ENCODE assay signal across 22 mouse cellular contexts in genomic region chr4:150254416-150254815, GRCm38 (mm10). TPM values are rescaled to one million over a fixed set of nuclear protein-coding genes. Genes with fewer than 3 reads are reported as not detected.
DNase-seq lines count a peak whose midpoint lies in the region; ATAC-seq lines count a peak whose summit lies in the region.
"Had no signal": no experiment of that assay in that cellular context is flagged by ENCODE, and none has a peak within 500 bp of the region (broad histone marks: within the 10 kb centered on the region; RNA-seq: fewer than 3 reads in every experiment).

No protein-coding gene starts in this region.

- WGBS in forebrain, embryonic 15.5 days = 53% methylated on average over 4 of the region's 4 CpGs
- 44% methylated on average over 4 of the region's 4 CpGs for WGBS in forebrain, embryonic 14.5 days
- WGBS in midbrain, embryonic 13.5 days = 67% methylated on average over 4 of the region's 4 CpGs
- 57% methylated on average over 4 of the region's 4 CpGs for WGBS in midbrain, embryonic 16.5 days

- no peaks in the 10 kb centered on the region for H3K27me3 ChIP-seq in forebrain, embryonic 15.5 days
- H3K27me3 ChIP-seq in forebrain, embryonic 14.5 days (replicated peaks; ENCODE audit: control insufficient read depth, insufficient read depth, low read length) = no peaks in the 10 kb centered on the region
- no peaks in the 10 kb centered on the region for H3K27me3 ChIP-seq in midbrain, embryonic 13.5 days
- no peaks in the 10 kb centered on the region for H3K27me3 ChIP-seq in midbrain, embryonic 16.5 days (ENCODE audit: control insufficient read depth, insufficient read depth, low read depth, low read length)
- H3K27me3 ChIP-seq: embryonic facial prominence, embryonic 15.5 days; heart, embryonic 12.5 days; intestine, embryonic 15.5 days; liver, embryonic 12.5 days; midbrain, embryonic 15.5 days had no signal

- H3K9ac ChIP-seq in forebrain, embryonic 15.5 days (replicated peaks) = no peak overlapping the region
- no peak overlapping the region for H3K9ac ChIP-seq in forebrain, embryonic 14.5 days (ENCODE audit: low read length)
- H3K9ac ChIP-seq in midbrain, embryonic 13.5 days (replicated peaks) = no peak overlapping the region
- H3K9ac ChIP-seq in midbrain, embryonic 16.5 days (ENCODE audit: low read depth, low read length) = no peak overlapping the region
- H3K9ac ChIP-seq: embryonic facial prominence, embryonic 15.5 days; heart, embryonic 12.5 days; intestine, embryonic 15.5 days; liver, embryonic 12.5 days; lung, embryonic 14.5 days; midbrain, embryonic 15.5 days had no signal

- H3K27ac ChIP-seq in forebrain, embryonic 15.5 days (replicated peaks) = 0 out of 2 replicates have a peak overlapping the region, but pooled peaks have one; percentile 9
- no peak overlapping the region for H3K27ac ChIP-seq in forebrain, embryonic 14.5 days (ENCODE audit: low read depth, low read length)
- peak overlapping the region; percentile 53; the same call in 1 of the 2 replicates for H3K27ac ChIP-seq in midbrain, embryonic 13.5 days
- H3K27ac ChIP-seq in midbrain, embryonic 16.5 days (ENCODE audit: low read length) = no peak overlapping the region; the same call in 1 of the 2 replicates
- H3K27ac ChIP-seq: embryonic facial prominence, embryonic 15.5 days; forebrain, embryonic 10.5 days; intestine, embryonic 15.5 days; kidney, postnatal 0 days; liver, embryonic 12.5 days; midbrain, embryonic 15.5 days; stomach, postnatal 0 days had no signal

- no peak overlapping the region for H3K4me2 ChIP-seq in forebrain, embryonic 15.5 days (replicated peaks)
- H3K4me2 ChIP-seq in forebrain, embryonic 14.5 days (ENCODE audit: low read length) = no peak overlapping the region
- no peak overlapping the region for H3K4me2 ChIP-seq in midbrain, embryonic 13.5 days (replicated peaks)
- no peak overlapping the region for H3K4me2 ChIP-seq in midbrain, embryonic 16.5 days (ENCODE audit: low read length)
- H3K4me2 ChIP-seq: embryonic facial prominence, embryonic 15.5 days; heart, embryonic 12.5 days; intestine, embryonic 15.5 days; liver, embryonic 12.5 days; lung, embryonic 14.5 days; midbrain, embryonic 15.5 days had no signal

- peaks cover 5% of the 10 kb centered on the region for H3K36me3 ChIP-seq in forebrain, embryonic 15.5 days
- peaks cover 8% of the 10 kb centered on the region for H3K36me3 ChIP-seq in forebrain, embryonic 14.5 days (ENCODE audit: control insufficient read depth, insufficient read depth, low read length)
- peaks cover 6% of the 10 kb centered on the region for H3K36me3 ChIP-seq in midbrain, embryonic 13.5 days
- H3K36me3 ChIP-seq in midbrain, embryonic 16.5 days (ENCODE audit: control insufficient read depth, insufficient read depth, low read length) = 0 out of 2 replicates have a peak, but pooled peaks cover 2% of the 10 kb centered on the region

- no peak for ATAC-seq in forebrain, embryonic 15.5 days (replicated peaks)
- ATAC-seq in forebrain, embryonic 14.5 days = no peak
- no peak for ATAC-seq in midbrain, embryonic 13.5 days
- no peak for ATAC-seq in midbrain, embryonic 16.5 days
- ATAC-seq: intestine, embryonic 15.5 days; liver, embryonic 12.5 days; midbrain, embryonic 15.5 days had no signal

- DNase-seq in forebrain, embryonic 14.5 days (ENCODE audit: low spot score) = no peak
- peak; percentile 79 for DNase-seq in cerebellum, adult 8-10 months
- no peak for DNase-seq in lung, postnatal 36 days
- no peak for DNase-seq in yolk sac, embryonic 10.5 days (ENCODE audit: low spot score)
- DNase-seq: adrenal gland, postnatal 10 days; layer of hippocampus, postnatal 36 days; lung, embryonic 14.5 days; right cerebral cortex, postnatal 14 days; thymus, postnatal 25 days had no signal

- H3K4me3 ChIP-seq in forebrain, embryonic 15.5 days = no peak overlapping the region
- no peak overlapping the region for H3K4me3 ChIP-seq in forebrain, embryonic 14.5 days (ENCODE audit: low read depth, low read length)
- H3K4me3 ChIP-seq in midbrain, embryonic 13.5 days (replicated peaks) = no peak overlapping the region
- H3K4me3 ChIP-seq in midbrain, embryonic 16.5 days (ENCODE audit: low read depth, low read length) = no peak overlapping the region
- H3K4me3 ChIP-seq: embryonic facial prominence, embryonic 15.5 days; forebrain, embryonic 10.5 days; heart, embryonic 12.5 days; intestine, embryonic 15.5 days; liver, embryonic 12.5 days; midbrain, embryonic 15.5 days had no signal

- H3K9me3 ChIP-seq in forebrain, embryonic 15.5 days = no peaks in the 10 kb centered on the region
- no peaks in the 10 kb centered on the region for H3K9me3 ChIP-seq in forebrain, embryonic 14.5 days (replicated peaks; ENCODE audit: control insufficient read depth, low read length)
- H3K9me3 ChIP-seq in midbrain, embryonic 13.5 days = no peaks in the 10 kb centered on the region
- H3K9me3 ChIP-seq in midbrain, embryonic 16.5 days (replicated peaks; ENCODE audit: control insufficient read depth, low read length, poor library complexity, severe bottlenecking) = no peaks in the 10 kb centered on the region
- H3K9me3 ChIP-seq: embryonic facial prominence, embryonic 15.5 days; forebrain, embryonic 10.5 days; heart, embryonic 12.5 days; intestine, embryonic 15.5 days; liver, embryonic 12.5 days; midbrain, embryonic 15.5 days had no signal

- peaks cover 40% of the 10 kb centered on the region for H3K4me1 ChIP-seq in forebrain, embryonic 15.5 days
- peaks cover 27% of the 10 kb centered on the region for H3K4me1 ChIP-seq in forebrain, embryonic 14.5 days (ENCODE audit: control insufficient read depth, insufficient read depth, low read length)
- peaks cover 51% of the 10 kb centered on the region for H3K4me1 ChIP-seq in midbrain, embryonic 13.5 days (replicated peaks)
- H3K4me1 ChIP-seq in midbrain, embryonic 16.5 days (ENCODE audit: control insufficient read depth, insufficient read depth, low read length) = peaks cover 26% of the 10 kb centered on the region

RNA-seq across cellular contexts. Expression of gene Eno1, which starts 17.9 kb away (rescaled TPM):
- 953 and 957 TPM in 2 replicates for polyA plus RNA-seq in forebrain, embryonic 15.5 days (2015; fragmentation: Nextera tagmentation; extraction: Ambion mirVana)
- polyA plus RNA-seq in forebrain, embryonic 14.5 days (2014; fragmentation: Nextera tagmentation; extraction: Ambion mirVana) = 958 and 988 TPM in 2 replicates
- 945 and 955 TPM in 2 replicates for polyA plus RNA-seq in midbrain, embryonic 13.5 days (2015; fragmentation: Nextera tagmentation; extraction: Ambion mirVana)
- 1,096 and 1,142 TPM in 2 replicates for polyA plus RNA-seq in midbrain, embryonic 16.5 days (2015; fragmentation: Nextera tagmentation; extraction: Ambion mirVana)

RNA-seq across cellular contexts. Expression of gene Rere, which starts 27.0 kb away (rescaled TPM):
- polyA plus RNA-seq in forebrain, embryonic 15.5 days (2015; fragmentation: Nextera tagmentation; extraction: Ambion mirVana) = 26.6 and 32.0 TPM in 2 replicates
- polyA plus RNA-seq in forebrain, embryonic 14.5 days (2014; fragmentation: Nextera tagmentation; extraction: Ambion mirVana) = 21.2 and 25.1 TPM in 2 replicates
- 42.4 and 43.6 TPM in 2 replicates for polyA plus RNA-seq in midbrain, embryonic 13.5 days (2015; fragmentation: Nextera tagmentation; extraction: Ambion mirVana)
- polyA plus RNA-seq in midbrain, embryonic 16.5 days (2015; fragmentation: Nextera tagmentation; extraction: Ambion mirVana) = 29.0 and 31.2 TPM in 2 replicates

RNA-seq across cellular contexts. Expression of gene Car6, which starts 53.3 kb away (rescaled TPM):
- polyA plus RNA-seq in forebrain, embryonic 15.5 days (2015; fragmentation: Nextera tagmentation; extraction: Ambion mirVana) = not detected in 2 replicates
- polyA plus RNA-seq in forebrain, embryonic 14.5 days (2014; fragmentation: Nextera tagmentation; extraction: Ambion mirVana) = not detected in 2 replicates
- not detected in 2 replicates for polyA plus RNA-seq in midbrain, embryonic 13.5 days (2015; fragmentation: Nextera tagmentation; extraction: Ambion mirVana)
- polyA plus RNA-seq in midbrain, embryonic 16.5 days (2015; fragmentation: Nextera tagmentation; extraction: Ambion mirVana) = not detected in 2 replicates
- polyA plus RNA-seq: forebrain, embryonic 10.5 days; heart, embryonic 12.5 days; intestine, embryonic 15.5 days; kidney, postnatal 0 days; liver, embryonic 12.5 days; lung, embryonic 14.5 days; midbrain, embryonic 15.5 days; neural tube, embryonic 11.5 days; spleen, adult 2 months; stomach, postnatal 0 days had no signal

Comparison
In these comparisons a context has a peak if more than half of its experiments do, and no peak if none do; other contexts are left out.
1. H3K27ac ChIP-seq: peak in forebrain, embryonic 15.5 days (single experiment) and midbrain, embryonic 13.5 days (single experiment); none in forebrain, embryonic 14.5 days (single experiment) and midbrain, embryonic 16.5 days (single experiment).